Mouse (Mus musculus) lung, postnatal 36 days (tissue): ENCODE measurements around the gene Cep170.

Experiments used
- DNase-seq: peaks from one replicate; pipeline ENCODE4 v3.0.0; 2022; ENCODE audit warnings: mixed read lengths

Cep170 gene

DNA sequence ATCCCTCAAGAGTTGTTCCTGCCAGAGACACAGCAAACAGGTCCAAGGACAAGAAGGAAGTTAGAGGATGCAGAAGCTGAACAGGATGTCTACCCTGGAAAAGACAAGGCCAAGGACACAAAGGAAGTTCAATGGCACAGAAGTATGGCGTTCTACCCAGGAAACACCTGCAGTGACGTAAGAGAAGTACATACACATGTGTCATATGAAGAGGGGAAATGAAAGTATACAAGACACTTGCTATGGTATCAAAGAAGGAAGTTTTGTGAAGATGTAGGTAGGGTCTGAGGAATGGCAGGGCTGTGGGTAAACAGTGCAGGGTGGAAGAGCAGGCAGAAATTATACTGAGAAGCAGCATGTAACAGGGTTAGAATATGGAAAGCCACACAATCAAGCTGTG lies 81.0 kb downstream of the Cep170 start:
- peak; percentile 26 for DNase-seq

DNA sequence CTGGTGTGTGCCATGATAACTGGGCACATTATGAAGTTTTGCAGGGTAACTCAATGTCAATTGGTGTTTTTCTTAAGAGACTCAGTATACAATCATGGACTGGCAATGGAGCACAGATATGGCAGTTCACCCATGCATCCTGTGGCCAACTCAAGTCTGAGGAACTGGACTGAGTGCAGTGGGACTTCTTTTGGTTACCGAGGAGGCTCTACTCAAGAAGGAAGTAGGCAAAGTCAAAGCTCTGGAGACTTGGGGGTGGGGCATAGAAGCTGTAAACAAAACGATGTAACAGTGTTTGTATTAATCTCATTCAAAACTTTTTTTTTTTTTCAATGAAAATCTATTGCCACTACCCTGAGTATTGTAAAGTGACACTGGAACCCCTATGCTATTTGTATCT lies 83.3 kb downstream of the Cep170 start:
- peak; percentile 16 for DNase-seq

DNA sequence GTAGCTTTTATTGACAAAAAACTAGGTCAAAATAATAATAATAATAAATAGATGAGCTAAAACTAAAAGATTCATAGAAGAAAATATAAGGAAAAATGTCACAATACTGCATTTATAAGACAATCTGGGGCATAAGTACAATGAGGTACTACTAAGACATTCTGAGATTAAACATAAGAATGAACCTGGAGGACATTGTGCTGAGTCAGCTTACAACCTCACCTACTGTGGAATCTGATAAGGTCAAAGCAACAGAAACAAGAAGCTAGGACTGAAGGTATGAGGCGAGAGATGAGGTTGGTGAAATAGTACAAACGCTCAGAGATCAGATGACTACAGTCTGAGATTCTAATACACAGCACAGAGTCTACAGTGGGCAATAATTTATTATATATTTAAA lies 86.5 kb downstream of the Cep170 start:
- no peak for DNase-seq

GRCm38 (mm10) chr1:176724771-176725170 lies 89.1 kb downstream of the Cep170 start:
- DNase-seq: no peak

- no peak for DNase-seq
Measured at GRCm38 (mm10) chr1:176723858-176724713, 89.8 kb downstream of the Cep170 start.

GRCm38 (mm10) chr1:176712436-176712835 lies 101.4 kb downstream of the Cep170 start:
- DNase-seq: peak; percentile 75

DNA sequence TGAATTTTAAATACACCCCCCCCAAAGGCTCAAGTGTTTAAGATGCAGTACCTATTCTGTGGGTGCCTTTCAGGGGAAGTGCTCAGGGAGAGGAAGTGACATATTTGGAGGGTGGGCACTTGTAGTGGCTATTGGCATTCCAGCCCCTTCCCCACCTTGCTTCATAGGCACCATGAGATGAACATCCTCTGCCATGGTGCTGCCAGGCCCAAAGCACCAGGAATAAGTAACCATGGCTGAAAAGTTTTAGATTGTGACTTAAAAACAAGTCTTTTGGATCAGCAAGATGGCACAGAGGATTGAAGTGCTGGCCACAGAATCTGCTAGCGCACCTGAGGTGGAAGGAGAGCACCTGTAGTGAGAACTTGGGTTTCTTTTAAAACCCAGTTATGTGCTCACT lies 113.6 kb downstream of the Cep170 start:
- DNase-seq: no peak

- peak; percentile 6 for DNase-seq
Measured at GRCm38 (mm10) chr1:176699793-176700192, 114.1 kb downstream of the Cep170 start.

DNA sequence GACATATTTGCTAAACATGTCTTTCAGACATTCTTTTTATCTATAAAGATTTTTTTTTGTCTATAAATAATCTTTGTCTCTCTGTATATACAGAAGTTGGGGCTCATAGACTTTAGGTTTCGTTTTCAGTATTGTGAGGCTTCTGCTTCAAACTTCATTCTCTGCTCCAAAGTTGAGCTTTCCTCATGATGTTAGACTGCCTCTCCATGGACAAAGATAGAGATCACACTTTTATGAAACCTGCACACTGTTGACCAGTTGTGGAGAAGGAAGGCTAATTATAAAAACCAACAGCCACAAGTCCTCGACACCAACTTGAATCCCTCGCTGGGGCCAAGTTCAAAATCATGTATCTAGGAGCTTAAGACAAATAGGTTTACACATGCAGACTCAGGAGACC lies 115.2 kb downstream of the Cep170 start:
- no peak for DNase-seq

DNA sequence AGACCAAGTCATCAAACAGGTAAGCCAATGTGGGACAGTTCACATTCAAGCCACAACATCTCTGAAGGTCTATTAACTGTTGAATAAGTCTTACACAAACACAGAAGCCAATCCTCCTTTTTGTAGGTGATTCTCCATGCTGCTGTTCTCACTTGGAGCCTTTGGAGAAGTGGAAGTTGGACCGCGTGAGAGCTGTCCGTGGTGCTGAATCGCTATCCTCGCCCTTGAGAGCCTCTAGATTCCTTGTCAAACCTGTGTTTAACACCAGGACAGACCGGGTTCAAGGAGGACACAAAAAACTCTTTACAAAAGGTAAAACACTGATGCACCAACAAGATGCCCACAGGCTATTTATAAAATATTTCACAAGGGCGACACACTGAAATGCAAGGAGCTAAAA lies 116.8 kb downstream of the Cep170 start:
- peak; percentile 44 for DNase-seq

GRCm38 (mm10) chr1:176691101-176691500 lies 122.8 kb downstream of the Cep170 start:
- no peak for DNase-seq

GRCm38 (mm10) chr1:176688251-176688880 lies 125.5 kb downstream of the Cep170 start:
- DNase-seq: no peak
